9 mouse cellular contexts compared by ENCODE assay signal in genomic region chr1:168357680-168358611, GRCm38 (mm10).
A peak's percentile ranks its signal among the peaks of the same experiment; 100 is the strongest.
DNase-seq lines count a peak whose midpoint lies in the region; ATAC-seq lines count a peak whose summit lies in the region.
"Had no signal": no experiment of that assay in that cellular context is flagged by ENCODE, and none has a peak within 500 bp of the region (broad histone marks: within the 10 kb centered on the region; RNA-seq: fewer than 3 reads in every experiment).

No protein-coding gene starts in this region.

- no peak for DNase-seq in heart, embryonic 10.5 days (ENCODE audit: low spot score)
- no peak for DNase-seq in heart, adult 8-10 months (ENCODE audit: low spot score)
- peak; percentile 92 for DNase-seq in R1 (ENCODE audit: low read depth, low spot score)
- DNase-seq in hindbrain, embryonic 10.5 days (ENCODE audit: low spot score) = peak; percentile 82
- no peak for DNase-seq in cerebellum, adult 11-12 months
- no peak for DNase-seq in gastrocnemius, postnatal 36 days
- no peak for DNase-seq in layer of hippocampus, postnatal 10 days (ENCODE audit: low spot score in 2 of 2)
- DNase-seq: heart, adult 18-20 months had no signal

- H3K9ac ChIP-seq in midbrain, embryonic 12.5 days (replicated peaks) = peak overlapping the region; percentile 11; the same call in 1 of the 2 replicates

- peak overlapping the region; percentile 48 for H3K4me3 ChIP-seq in heart, embryonic 10.5 days
- H3K4me3 ChIP-seq in hindbrain, embryonic 10.5 days = peak overlapping the region; percentile 46
- H3K4me3 ChIP-seq in midbrain, embryonic 12.5 days = peak overlapping the region; percentile 30

- H3K27ac ChIP-seq in heart, embryonic 10.5 days = peak overlapping the region; percentile 84
- H3K27ac ChIP-seq in hindbrain, embryonic 10.5 days = peak overlapping the region; percentile 90
- peak overlapping the region; percentile 94 for H3K27ac ChIP-seq in midbrain, embryonic 12.5 days (replicated peaks)

- 18% methylated on average over 26 of the region's 26 CpGs for WGBS in heart, embryonic 10.5 days
- 6% methylated on average over 26 of the region's 26 CpGs for WGBS in hindbrain, embryonic 10.5 days
- WGBS in midbrain, embryonic 12.5 days = 4% methylated on average over 26 of the region's 26 CpGs

- intact Hi-C loops in gastrocnemius, postnatal 36 days (cut with DNase I) = no loop called here

- H3K36me3 ChIP-seq in heart, embryonic 10.5 days = peaks cover 14% of the 10 kb centered on the region; the same call in 1 of the 2 replicates
- peaks cover 22% of the 10 kb centered on the region for H3K36me3 ChIP-seq in hindbrain, embryonic 10.5 days
- H3K36me3 ChIP-seq in midbrain, embryonic 12.5 days = no peaks in the 10 kb centered on the region

- no peaks in the 10 kb centered on the region for H3K9me3 ChIP-seq in heart, embryonic 10.5 days
- H3K9me3 ChIP-seq in hindbrain, embryonic 10.5 days = no peaks in the 10 kb centered on the region
- H3K9me3 ChIP-seq in midbrain, embryonic 12.5 days = no peaks in the 10 kb centered on the region

- no peaks in the 10 kb centered on the region for H3K27me3 ChIP-seq in heart, embryonic 10.5 days (ENCODE audit: insufficient read depth, poor library complexity, severe bottlenecking)
- H3K27me3 ChIP-seq in hindbrain, embryonic 10.5 days (ENCODE audit: insufficient read depth, poor library complexity, severe bottlenecking) = no peaks in the 10 kb centered on the region
- 0 out of 2 replicates have a peak, but pooled peaks cover 4% of the 10 kb centered on the region for H3K27me3 ChIP-seq in midbrain, embryonic 12.5 days

- H3K4me2 ChIP-seq in midbrain, embryonic 12.5 days (replicated peaks) = peak overlapping the region; percentile 54

- peaks cover 68% of the 10 kb centered on the region for H3K4me1 ChIP-seq in heart, embryonic 10.5 days
- peaks cover 84% of the 10 kb centered on the region for H3K4me1 ChIP-seq in hindbrain, embryonic 10.5 days (replicated peaks)
- peaks cover 79% of the 10 kb centered on the region for H3K4me1 ChIP-seq in midbrain, embryonic 12.5 days

- ATAC-seq in midbrain, embryonic 12.5 days (ENCODE audit: low FRiP score, low read depth) = peak; percentile 87

Comparison
In these comparisons a context has a peak if more than half of its experiments do, and no peak if none do; other contexts are left out.
1. DNase-seq: peak in R1 (single experiment) and hindbrain, embryonic 10.5 days (single experiment); none in heart, embryonic 10.5 days (single experiment), heart, adult 8-10 months (single experiment), cerebellum, adult 11-12 months (single experiment), gastrocnemius, postnatal 36 days (0 of 2) and layer of hippocampus, postnatal 10 days (0 of 2).
2. Peak in every context shown above with its lines, with median percentiles within 50 percentile points of each other: H3K27ac ChIP-seq and H3K4me3 ChIP-seq.